Mouse (Mus musculus): ENCODE measurements around the gene B3galt5. TPM values are rescaled to one million over a fixed set of nuclear protein-coding genes. Genes with fewer than 3 reads are reported as not detected.

The B3galt5 gene
- 0.73 and 0.82 TPM in 2 replicates for polyA plus RNA-seq (2016; fragmentation: Nextera tagmentation; extraction: Ambion mirVana)

DNA sequence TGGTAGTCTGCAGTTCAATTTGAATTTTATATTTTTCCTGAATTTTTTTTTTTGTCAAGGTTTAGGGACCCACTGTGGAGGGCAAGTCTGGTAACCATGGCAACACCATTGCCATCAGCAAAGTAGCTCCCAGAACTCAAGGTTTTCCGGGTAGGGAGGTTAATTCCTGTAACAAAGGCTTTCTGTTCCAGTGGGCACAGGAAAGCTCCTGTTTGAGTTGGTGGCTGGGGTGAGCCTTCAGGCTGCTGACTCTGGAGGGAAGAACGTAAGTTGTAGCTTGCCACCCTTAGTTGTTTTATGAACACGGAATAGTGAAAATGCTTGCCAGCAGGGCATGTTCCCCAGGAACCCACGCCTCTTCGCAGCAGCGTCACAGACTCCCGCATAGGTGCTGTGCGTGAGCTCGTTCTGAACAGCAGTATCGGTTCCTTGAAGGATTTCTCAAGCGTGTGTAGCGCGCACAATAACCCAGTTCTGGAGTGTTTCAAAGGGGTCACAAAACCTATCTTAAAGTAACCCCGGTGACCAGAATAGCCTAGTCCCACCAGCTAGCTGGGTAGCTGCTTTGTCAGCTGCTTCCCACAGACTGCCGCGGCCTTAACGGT is at the start of gene B3galt5:
TSS of gene B3galt5 (plus strand) at position 436 of the 605 bp plus-strand sequence.
- no peak within 1 kb of the TSS for H3K27ac ChIP-seq
- no peak within 1 kb of the TSS for H3K4me3 ChIP-seq (replicated peaks)
- no peaks in the 10 kb centered on the region for H3K27me3 ChIP-seq
- H3K4me2 ChIP-seq: peak within 1 kb of the TSS; percentile 26
- no peak within 1 kb of the TSS for H3K9ac ChIP-seq
- H3K36me3 ChIP-seq (replicated peaks): no peaks in the 10 kb centered on the region
- no peaks in the 10 kb centered on the region for H3K9me3 ChIP-seq
- peaks cover 8% of the 10 kb centered on the region for H3K4me1 ChIP-seq
- ATAC-seq (ENCODE audit: low FRiP score): no peak
- WGBS: 56% methylated on average over 17 of the region's 17 CpGs

DNA sequence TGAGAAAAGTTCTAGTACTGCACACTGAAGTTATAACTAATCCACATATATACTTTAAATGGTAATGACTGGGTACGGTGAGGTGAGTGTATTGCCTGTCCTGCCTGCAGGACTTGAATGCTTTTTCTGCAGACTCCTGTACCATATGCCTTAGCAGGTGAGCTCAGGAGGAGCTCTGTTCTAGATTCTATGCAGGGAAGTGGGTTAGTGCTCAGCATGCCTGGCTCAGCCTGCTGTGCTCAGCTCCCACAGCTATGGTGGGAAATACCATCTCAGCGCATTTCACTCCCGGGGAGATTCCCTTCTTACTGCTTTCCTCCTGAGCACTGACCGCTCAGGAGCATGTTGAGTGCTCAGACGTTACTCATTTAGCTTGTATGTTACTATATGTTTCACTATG is 48.0 kb upstream of the B3galt5 start:
- 0 out of 2 replicates have a peak, but pooled peaks cover 3% of the 10 kb centered on the region for H3K27me3 ChIP-seq
- H3K9ac ChIP-seq: no peak overlapping the region
- H3K4me2 ChIP-seq: no peak overlapping the region
- no peaks in the 10 kb centered on the region for H3K9me3 ChIP-seq
- no peak for ATAC-seq (ENCODE audit: low FRiP score)
- no peaks in the 10 kb centered on the region for H3K36me3 ChIP-seq (replicated peaks)
- peaks cover 8% of the 10 kb centered on the region for H3K4me1 ChIP-seq
- no peak overlapping the region for H3K4me3 ChIP-seq (replicated peaks)
- H3K27ac ChIP-seq: no peak overlapping the region
- WGBS: 86% methylated on average over 5 of the region's 5 CpGs

DNA sequence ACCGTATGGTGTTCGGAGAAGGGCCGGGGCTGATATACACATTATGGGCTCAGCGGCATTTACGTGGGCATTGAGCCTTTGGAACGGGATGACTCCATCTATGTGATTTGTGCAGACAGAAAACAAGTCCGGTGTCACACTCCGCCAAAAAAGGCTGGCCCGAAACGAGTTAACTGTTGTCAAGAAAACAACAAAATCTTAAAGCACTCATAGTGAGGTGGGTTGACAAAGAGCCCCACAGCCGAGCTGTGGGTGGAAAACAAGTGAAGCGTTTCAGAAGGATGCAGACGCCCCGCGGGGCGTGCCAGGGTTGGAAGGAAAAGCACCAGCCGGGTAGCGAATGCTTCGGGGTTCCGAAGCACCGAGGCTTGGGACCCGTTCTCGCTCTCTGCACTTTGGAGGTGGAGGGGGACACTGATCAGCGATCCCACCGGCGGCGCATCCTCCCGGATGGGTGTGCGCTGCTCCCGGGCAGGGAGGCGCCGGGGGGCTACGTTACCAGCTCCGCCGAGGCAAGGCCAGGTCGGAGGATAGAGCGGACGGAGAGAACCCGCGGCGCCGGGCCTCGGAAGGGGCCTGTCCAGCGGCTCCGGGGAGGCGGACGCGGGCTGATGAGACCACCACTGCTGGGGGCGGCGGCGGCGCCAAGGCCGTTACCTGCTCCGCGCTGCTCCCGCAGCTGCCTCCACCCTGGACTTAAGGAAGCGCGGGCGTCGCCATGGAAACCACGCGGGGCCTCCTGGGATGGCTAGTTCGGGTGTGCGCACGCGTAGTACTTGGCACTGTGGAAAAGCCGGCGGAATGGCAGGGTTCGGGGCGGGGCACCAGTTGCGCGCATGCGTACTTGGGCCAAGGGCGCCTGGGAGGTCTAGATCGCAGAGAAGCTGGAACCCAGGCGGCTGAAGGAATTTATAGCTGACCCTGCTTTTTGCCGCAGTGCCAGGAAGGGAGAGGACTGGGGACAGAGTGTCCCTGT is 43.8 kb upstream of the B3galt5 start, which contains the start of gene Lca5l:
TSS of gene Lca5l (minus strand) at position 741 of the 976 bp plus-strand sequence.
- ATAC-seq (ENCODE audit: low FRiP score): peak; percentile 98
- H3K9ac ChIP-seq: peak within 1 kb of the TSS; percentile 84

DNA sequence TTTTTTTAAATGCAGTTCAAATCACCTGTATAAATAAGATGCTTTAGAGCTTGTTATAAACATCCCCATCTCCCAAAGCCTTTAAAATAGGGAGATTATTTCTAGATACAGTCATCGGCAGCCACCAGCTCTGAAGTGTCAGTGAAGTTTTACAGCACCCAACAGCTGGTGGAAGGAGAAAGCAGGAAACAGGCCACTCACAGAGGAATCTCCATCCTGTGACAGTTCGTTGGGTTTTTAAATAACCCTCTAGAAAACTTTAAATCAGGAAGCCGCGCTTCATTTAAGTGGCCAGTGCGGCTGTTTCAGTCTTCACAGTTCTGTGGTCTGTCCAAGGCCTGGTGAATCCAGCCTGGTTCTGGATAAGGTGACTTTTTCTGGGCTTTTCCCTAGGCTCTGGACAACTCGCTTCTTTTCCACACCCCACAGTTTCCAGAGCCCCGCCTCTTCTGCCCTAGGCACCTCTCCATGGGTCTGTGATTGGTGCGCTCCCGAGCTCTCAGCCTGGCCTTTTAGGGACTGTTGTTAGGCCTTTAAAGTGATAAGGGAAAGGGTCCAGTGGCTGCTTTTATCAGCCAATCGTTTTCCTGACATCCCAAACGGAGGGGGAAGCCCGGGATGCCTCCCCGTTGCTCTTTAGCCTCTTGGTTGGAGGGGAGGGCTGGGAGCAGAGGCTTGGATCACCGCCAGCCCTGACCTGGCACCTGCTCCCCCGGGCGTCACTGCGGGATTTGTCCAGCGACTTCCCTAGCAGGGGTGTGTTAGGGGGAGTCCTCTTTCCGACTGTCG is 35.5 kb upstream of the B3galt5 start, which contains the start of gene Sh3bgr:
TSS of gene Sh3bgr (plus strand) at position 538 of the 789 bp plus-strand sequence.
- H3K27me3 ChIP-seq: peaks cover 5% of the 10 kb centered on the region; the same call in 1 of the 2 replicates
- H3K4me3 ChIP-seq (replicated peaks): peak within 1 kb of the TSS; percentile 15
- peak within 1 kb of the TSS; percentile 17; the same call in 1 of the 2 replicates for H3K9ac ChIP-seq
- H3K36me3 ChIP-seq (replicated peaks): no peaks in the 10 kb centered on the region
- H3K4me2 ChIP-seq: peak within 1 kb of the TSS; percentile 52
- no peaks in the 10 kb centered on the region for H3K9me3 ChIP-seq
- 9% methylated on average over 20 of the region's 20 CpGs for WGBS
- ATAC-seq (ENCODE audit: low FRiP score): peak; percentile 58; the same call in 1 of the 2 replicates
- no peak within 1 kb of the TSS for H3K27ac ChIP-seq
- peaks cover 11% of the 10 kb centered on the region for H3K4me1 ChIP-seq

More for the DNA sequence above, 43.8 kb upstream of the B3galt5 start, which contains the start of gene Lca5l:
- Histone ChIP-seq H3K4me1 (peaks cover 8% of the 10 kb centered on the region), H3K27ac (peak within 1 kb of the TSS; percentile 63), H3K27me3 (0 out of 2 replicates have a peak, but pooled peaks cover 3% of the 10 kb centered on the region), H3K36me3 (replicated peaks) (no peaks in the 10 kb centered on the region), H3K4me2 (peak within 1 kb of the TSS; percentile 73), H3K9me3 (no peaks in the 10 kb centered on the region), H3K4me3 (replicated peaks) (peak within 1 kb of the TSS; percentile 90)
- WGBS: under 1% methylated on average over 77 of the region's 77 CpGs

DNA sequence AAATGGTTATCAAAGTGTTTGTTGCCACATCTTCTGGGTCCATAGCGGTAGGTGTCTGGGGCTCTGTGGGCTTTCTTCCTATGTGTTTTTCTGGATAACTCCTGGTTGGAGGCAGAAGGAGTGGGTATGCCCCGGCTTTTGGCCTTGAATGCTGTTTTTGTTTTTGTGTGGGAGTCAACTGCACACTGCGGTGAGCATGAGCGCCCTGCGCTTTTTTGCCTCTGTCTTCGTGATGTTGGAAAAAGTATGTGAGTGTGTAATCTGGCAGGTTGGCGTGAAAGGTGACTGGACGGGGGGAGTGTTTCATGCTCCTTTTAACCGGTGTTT is 34.9 kb upstream of the B3galt5 start:
- H3K27ac ChIP-seq: no peak overlapping the region
- H3K4me3 ChIP-seq (replicated peaks): peak overlapping the region; percentile 15
- peak overlapping the region; percentile 17; the same call in 1 of the 2 replicates for H3K9ac ChIP-seq
- no peak for ATAC-seq (ENCODE audit: low FRiP score)
- H3K9me3 ChIP-seq: no peaks in the 10 kb centered on the region
- H3K4me2 ChIP-seq: peak overlapping the region; percentile 52
- no peaks in the 10 kb centered on the region for H3K36me3 ChIP-seq (replicated peaks)
- 28% methylated on average over 9 of the region's 9 CpGs for WGBS
- peaks cover 5% of the 10 kb centered on the region; the same call in 1 of the 2 replicates for H3K27me3 ChIP-seq
- H3K4me1 ChIP-seq: peaks cover 11% of the 10 kb centered on the region

DNA sequence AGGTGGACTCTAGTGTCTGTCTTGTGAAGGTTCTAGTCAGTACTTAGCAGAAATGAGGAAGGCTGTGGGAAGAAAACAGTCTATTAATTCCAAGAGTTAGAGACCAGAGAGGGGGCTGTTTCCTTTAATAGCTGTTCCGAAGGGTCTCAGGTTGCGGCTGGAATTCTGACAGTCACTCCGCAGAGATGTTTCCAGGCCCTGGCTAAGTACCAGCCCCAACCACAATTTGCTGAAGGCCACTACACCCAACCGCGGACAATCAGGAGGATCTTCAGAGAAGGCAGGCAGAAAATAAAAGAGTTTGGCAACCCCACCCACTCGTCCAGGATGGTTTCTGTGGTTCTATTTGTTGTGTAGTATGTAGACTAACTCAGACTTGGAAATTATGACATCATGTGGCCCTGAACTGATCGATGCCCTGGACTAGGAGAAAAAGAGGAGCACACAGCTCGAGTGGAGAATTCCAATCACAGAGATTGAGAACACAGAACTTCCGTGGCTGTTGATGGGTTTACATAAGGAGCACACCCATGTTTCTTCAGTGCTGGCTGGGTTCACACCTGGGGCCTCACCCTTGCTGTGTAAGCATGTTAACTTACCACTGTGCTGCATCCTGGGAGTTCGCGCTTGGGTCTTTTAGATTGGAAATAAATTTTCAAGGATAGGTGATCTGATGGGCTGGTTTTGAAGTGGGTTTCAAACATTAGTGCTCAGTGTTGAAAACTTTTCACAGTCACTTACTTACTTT is 33.9 kb upstream of the B3galt5 start:
- WGBS: 85% methylated on average over 11 of the region's 11 CpGs
- Histone ChIP-seq H3K4me1 (peaks cover 11% of the 10 kb centered on the region), H3K27me3 (peaks cover 8% of the 10 kb centered on the region; the same call in 1 of the 2 replicates), H3K4me2 (no peak overlapping the region), H3K36me3 (replicated peaks) (no peaks in the 10 kb centered on the region), H3K4me3 (replicated peaks) (no peak overlapping the region), H3K27ac (no peak overlapping the region), H3K9ac (no peak overlapping the region), H3K9me3 (no peaks in the 10 kb centered on the region)
- no peak for ATAC-seq (ENCODE audit: low FRiP score)

DNA sequence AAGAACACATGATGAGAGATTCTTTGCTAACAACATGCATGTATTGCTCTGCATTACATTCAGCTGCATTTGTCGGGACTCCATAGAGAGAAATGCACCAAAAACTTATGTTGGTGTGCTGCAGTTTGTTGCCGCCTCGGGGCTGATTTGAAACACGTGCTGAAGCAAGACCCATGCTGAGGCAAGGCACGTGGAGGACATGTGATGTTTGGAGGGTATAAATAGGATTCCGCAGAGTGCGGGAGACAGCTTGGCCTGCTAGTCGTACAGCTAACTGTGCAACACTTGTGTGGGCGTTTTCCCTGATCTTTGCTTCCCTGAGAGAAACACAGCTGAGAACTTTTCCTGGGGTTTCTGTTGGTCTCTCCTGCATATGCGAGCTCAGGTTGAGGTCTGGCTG is 25.8 kb upstream of the B3galt5 start:
- Histone ChIP-seq H3K9me3 (no peaks in the 10 kb centered on the region), H3K4me2 (no peak overlapping the region), H3K27ac (no peak overlapping the region), H3K9ac (no peak overlapping the region), H3K4me1 (no peaks in the 10 kb centered on the region), H3K4me3 (replicated peaks) (no peak overlapping the region), H3K36me3 (replicated peaks) (no peaks in the 10 kb centered on the region), H3K27me3 (0 out of 2 replicates have a peak, but pooled peaks cover 3% of the 10 kb centered on the region)
- 86% methylated on average over 10 of the region's 10 CpGs for whole genome bisulfite sequencing
- ATAC-seq (ENCODE audit: low FRiP score): no peak

DNA sequence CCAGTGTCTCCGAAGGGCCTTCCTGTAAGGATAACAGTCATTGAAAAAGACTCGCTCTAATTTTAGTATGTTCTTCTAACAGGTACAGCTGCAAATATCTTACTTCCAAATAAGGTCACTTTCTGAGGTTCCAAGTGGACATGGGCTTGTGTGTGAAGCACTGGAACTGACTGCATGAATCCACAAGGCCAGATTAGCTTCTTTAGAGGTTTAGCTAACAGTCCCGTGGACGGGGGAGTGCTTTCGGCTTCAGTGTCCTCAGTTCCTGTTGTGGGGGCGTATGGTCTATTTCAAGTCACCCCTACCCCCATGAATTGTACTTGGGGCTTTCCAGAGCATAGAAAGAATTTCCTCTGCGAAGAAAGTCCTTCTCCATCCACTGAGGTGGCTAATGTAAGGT is 24.7 kb upstream of the B3galt5 start:
- Histone ChIP-seq H3K4me2 (no peak overlapping the region), H3K4me3 (replicated peaks) (no peak overlapping the region), H3K9me3 (no peaks in the 10 kb centered on the region), H3K27ac (no peak overlapping the region), H3K27me3 (0 out of 2 replicates have a peak, but pooled peaks cover 3% of the 10 kb centered on the region), H3K9ac (no peak overlapping the region), H3K4me1 (no peaks in the 10 kb centered on the region), H3K36me3 (replicated peaks) (no peaks in the 10 kb centered on the region)
- WGBS: 90% methylated on average over 7 of the region's 7 CpGs
- no peak for ATAC-seq (ENCODE audit: low FRiP score)

DNA sequence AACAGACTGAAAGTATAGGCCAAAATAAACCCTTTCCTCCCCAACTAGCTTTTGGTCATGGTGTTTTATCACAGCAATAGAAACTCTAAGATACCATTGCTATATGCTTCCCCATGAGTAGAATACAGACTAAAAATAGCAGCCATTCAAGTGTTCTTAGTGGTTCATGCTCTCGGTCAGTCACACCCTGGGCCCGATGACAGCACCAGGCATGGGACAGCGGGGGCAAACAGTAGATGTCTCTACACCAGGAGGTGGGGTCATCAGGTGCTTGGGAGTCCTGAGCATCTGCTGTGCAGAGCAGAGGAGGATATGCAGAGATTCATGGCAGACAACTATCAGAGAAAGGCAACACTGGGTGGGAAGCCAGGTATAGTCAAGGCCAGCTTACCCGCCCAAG is 22.6 kb upstream of the B3galt5 start:
- no peak overlapping the region for H3K27ac ChIP-seq
- no peaks in the 10 kb centered on the region for H3K9me3 ChIP-seq
- H3K36me3 ChIP-seq (replicated peaks): no peaks in the 10 kb centered on the region
- no peak overlapping the region for H3K9ac ChIP-seq
- H3K4me2 ChIP-seq: no peak overlapping the region
- 93% methylated on average over 4 of the region's 4 CpGs for WGBS
- no peaks in the 10 kb centered on the region for H3K27me3 ChIP-seq
- H3K4me3 ChIP-seq (replicated peaks): no peak overlapping the region
- H3K4me1 ChIP-seq: no peaks in the 10 kb centered on the region
- no peak for ATAC-seq (ENCODE audit: low FRiP score)

DNA sequence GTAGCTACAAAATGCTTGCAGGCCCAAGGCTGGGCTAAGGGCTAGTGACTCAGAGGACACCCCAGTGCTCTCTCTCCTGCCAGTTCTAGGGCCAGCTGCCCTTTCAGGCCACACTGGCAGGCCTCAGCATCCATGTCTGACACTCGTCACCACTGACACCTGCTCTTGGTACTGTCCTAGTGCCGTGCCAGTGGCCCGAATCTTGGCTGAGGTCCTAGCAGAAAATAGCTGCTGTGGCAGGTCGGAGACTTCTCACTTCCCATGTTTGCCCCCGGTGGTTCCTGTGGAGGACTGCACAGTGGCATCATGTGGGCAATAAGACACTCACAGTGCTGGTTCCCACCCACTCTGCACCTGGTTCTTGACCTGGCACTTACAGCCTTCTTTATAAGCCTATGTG is 14.1 kb upstream of the B3galt5 start:
- 79% methylated on average over 5 of the region's 5 CpGs for WGBS
- H3K4me3 ChIP-seq (replicated peaks): no peak overlapping the region
- no peak overlapping the region for H3K27ac ChIP-seq
- H3K4me1 ChIP-seq: no peaks in the 10 kb centered on the region
- no peak overlapping the region for H3K4me2 ChIP-seq
- H3K27me3 ChIP-seq: no peaks in the 10 kb centered on the region
- no peak overlapping the region for H3K9ac ChIP-seq
- H3K9me3 ChIP-seq: no peaks in the 10 kb centered on the region
- H3K36me3 ChIP-seq (replicated peaks): no peaks in the 10 kb centered on the region
- ATAC-seq (ENCODE audit: low FRiP score): no peak

DNA sequence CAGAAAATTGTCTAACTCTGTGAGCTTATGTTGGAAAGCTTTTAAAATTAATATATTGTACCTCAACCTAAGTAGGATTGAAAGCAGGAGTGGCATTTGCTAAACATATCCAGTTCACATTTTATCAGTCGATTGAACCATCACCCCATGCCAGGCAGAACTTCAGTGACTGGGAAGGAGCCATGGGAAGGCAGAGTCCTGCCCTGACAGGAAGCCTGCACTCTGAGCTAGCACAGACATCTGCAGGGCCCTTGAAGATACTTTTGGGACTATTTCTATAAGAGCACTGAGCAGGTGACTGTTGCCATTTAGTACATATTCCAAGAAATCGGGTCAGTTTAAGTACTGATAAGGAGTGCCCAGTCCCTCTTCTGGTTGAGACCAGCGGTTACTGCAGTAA is 13.6 kb upstream of the B3galt5 start:
- no peak overlapping the region for H3K9ac ChIP-seq
- WGBS: 87% methylated on average over 3 of the region's 3 CpGs
- ATAC-seq (ENCODE audit: low FRiP score): no peak
- no peaks in the 10 kb centered on the region for H3K9me3 ChIP-seq
- no peak overlapping the region for H3K4me2 ChIP-seq
- H3K4me1 ChIP-seq: no peaks in the 10 kb centered on the region
- H3K27ac ChIP-seq: no peak overlapping the region
- H3K27me3 ChIP-seq: no peaks in the 10 kb centered on the region
- no peaks in the 10 kb centered on the region for H3K36me3 ChIP-seq (replicated peaks)
- H3K4me3 ChIP-seq (replicated peaks): no peak overlapping the region

Data from forebrain, embryonic 12.5 days (tissue).